Mouse (Mus musculus): ENCODE measurements at regions not wholly inside any gene's neighbourhood (a gene's known extent, or its start where the extent isn't known, plus 50 kb on each side); places are given as distances from the start of the nearest gene placed in this dataset.

DNA sequence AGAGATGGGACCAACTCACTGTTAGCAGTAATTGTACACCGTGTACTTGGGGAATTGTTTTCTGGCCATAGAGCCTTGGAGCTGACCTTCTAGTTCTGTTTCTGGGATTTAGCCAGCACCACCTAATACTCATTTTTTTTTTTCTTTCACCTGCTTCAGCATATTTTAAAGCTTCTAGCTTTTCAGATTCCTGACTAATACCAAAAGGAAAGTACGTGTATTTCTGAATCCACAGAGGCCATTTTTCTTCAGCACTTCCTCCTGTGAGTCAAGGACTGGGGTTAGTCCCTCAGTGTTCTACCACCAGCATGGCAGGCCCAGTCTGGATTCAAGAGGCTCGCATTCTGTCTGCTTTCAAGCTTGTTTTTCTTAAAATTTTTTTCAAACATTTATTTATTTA is 189.3 kb downstream of the Otol1 start:
- TF ChIP-seq CTCF (IDR thresholded peaks at IDR 0.05; ENCODE audit: extremely low read depth, insufficient read depth, insufficient read length, insufficient replicate concordance) = no peak
- no peak for TF ChIP-seq POLR2A (IDR thresholded peaks at IDR 0.05; ENCODE audit: low read depth, low read length)

Measured in spleen, adult 2 months (tissue).